Mouse (Mus musculus): ENCODE results near the gene Gabrd.
"Not testable (repeated sequence)": the region's sequence is repeated elsewhere in the genome, so short reads cannot be mapped to it uniquely, and the experiment has no call there.

Gabrd gene

GRCm38 (mm10) chr4:155397511-155398221, at the start of gene Gabrd:
Gene Gabrd (minus strand): TSS chr4:155398112.
- peak; percentile 78 to 91 for DNase-seq

- no peak for DNase-seq
These were observed 44.9 kb upstream of the Gabrd start for GRCm38 (mm10) chr4:155442808-155443207.

- DNase-seq = peak; percentile 23 to 39
These were observed 36.1 kb upstream of the Gabrd start for GRCm38 (mm10) chr4:155433993-155434392.

GRCm38 (mm10) chr4:155432358-155432757, 34.4 kb upstream of the Gabrd start:
- DNase-seq = no peak

- DNase-seq = no peak
These were observed 31.3 kb upstream of the Gabrd start for GRCm38 (mm10) chr4:155429202-155429601.

GRCm38 (mm10) chr4:155428442-155428841, 30.5 kb upstream of the Gabrd start:
- DNase-seq = no peak

GRCm38 (mm10) chr4:155426272-155426671, 28.4 kb upstream of the Gabrd start:
- DNase-seq = no peak

- no peak for DNase-seq
These were observed 26.1 kb upstream of the Gabrd start for GRCm38 (mm10) chr4:155423988-155424387.

- DNase-seq = not testable (repeated sequence)
These were observed 23.8 kb upstream of the Gabrd start for GRCm38 (mm10) chr4:155421412-155422370.

GRCm38 (mm10) chr4:155420137-155420536, 22.2 kb upstream of the Gabrd start:
- DNase-seq = no peak

- DNase-seq = no peak
These were observed 16.8 kb upstream of the Gabrd start for GRCm38 (mm10) chr4:155414656-155415235.

- DNase-seq = no peak
These were observed 15.9 kb upstream of the Gabrd start for GRCm38 (mm10) chr4:155413641-155414335.

- no peak for DNase-seq
These were observed 14.2 kb upstream of the Gabrd start for GRCm38 (mm10) chr4:155412124-155412523.

GRCm38 (mm10) chr4:155409058-155409776, 11.3 kb upstream of the Gabrd start, which contains the start of gene Cfap74:
Gene Cfap74 (plus strand): TSS chr4:155409190.
- peak; percentile 59 to 78 for DNase-seq

- no peak for DNase-seq
These were observed 10.8 kb upstream of the Gabrd start for GRCm38 (mm10) chr4:155408695-155409057.

- DNase-seq = no peak
These were observed 4.6 kb upstream of the Gabrd start for GRCm38 (mm10) chr4:155402489-155402888.

GRCm38 (mm10) chr4:155401121-155401520, 3.2 kb upstream of the Gabrd start:
- no peak for DNase-seq

GRCm38 (mm10) chr4:155398222-155398540, 269 bp upstream of the Gabrd start:
- DNase-seq = no peak

- peak in 1 of 2 experiments; percentile 15 for DNase-seq
These were observed 1.2 kb downstream of the Gabrd start for GRCm38 (mm10) chr4:155396751-155397150.

- DNase-seq = no peak
These were observed 2.4 kb downstream of the Gabrd start for GRCm38 (mm10) chr4:155395471-155395870.

GRCm38 (mm10) chr4:155387166-155387565, 10.7 kb downstream of the Gabrd start:
- DNase-seq = no peak

- no peak for DNase-seq
These were observed 14.6 kb downstream of the Gabrd start for GRCm38 (mm10) chr4:155383326-155383725.

Measured in kidney, postnatal 36 days (tissue).